Mouse (Mus musculus) liver, embryonic 13.5 days (tissue): Measurements from ENCODE around the gene Slamf9. TPM values are rescaled to one million over a fixed set of nuclear protein-coding genes. Genes with fewer than 3 reads are reported as not detected.
A peak's percentile ranks its signal among the peaks of the same experiment; 100 is the strongest.

Experiments used
- ATAC-seq: fragments of 200-750 bp; cut with Nextera tagmentation; 2 replicates; pipeline ENCODE4 v1.8.0; 2017; ENCODE audit warnings: low read depth, mild to moderate bottlenecking, moderate number of reproducible peaks, moderate library complexity
- DNase-seq: peaks from one replicate; pipeline ENCODE4 v3.0.0; 2022
- H3K27ac ChIP-seq: fragments of 300-500 bp; sonication (generic); 2 replicates; pipeline ENCODE4 v1.5.1; 2015; ENCODE audit warnings: moderate library complexity, mild to moderate bottlenecking, inconsistent platforms
- H3K27me3 ChIP-seq: fragments of 300-500 bp; sonication (generic); 2 replicates; pipeline ENCODE4 v1.6.1; 2015; ENCODE audit warnings: mild to moderate bottlenecking, inconsistent platforms
- H3K36me3 ChIP-seq: fragments of 300-500 bp; sonication (generic); 2 replicates; pipeline ENCODE4 v1.6.1; 2015; ENCODE audit warnings: mild to moderate bottlenecking, inconsistent platforms
- H3K4me1 ChIP-seq: fragments of 300-500 bp; sonication (generic); replicated peaks from 2 replicates; pipeline ENCODE4 v1.6.1; 2015; ENCODE audit warnings: inconsistent platforms
- H3K4me2 ChIP-seq: fragments of 300-500 bp; sonication (generic); 2 replicates; pipeline ENCODE4 v1.6.1; 2015; ENCODE audit warnings: inconsistent platforms, mild to moderate bottlenecking, moderate library complexity
- H3K4me3 ChIP-seq: fragments of 300-500 bp; sonication (generic); replicated peaks from 2 replicates; pipeline ENCODE4 v1.5.1; 2015; ENCODE audit warnings: mild to moderate bottlenecking, inconsistent platforms
- H3K9ac ChIP-seq: fragments of 300-500 bp; sonication (generic); 2 replicates; pipeline ENCODE4 v1.6.1; 2015; ENCODE audit warnings: mild to moderate bottlenecking, inconsistent platforms
- H3K9me3 ChIP-seq: fragments of 300-500 bp; sonication (generic); replicated peaks from 2 replicates; pipeline ENCODE4 v1.6.1; 2016; ENCODE audit warnings: inconsistent platforms
- WGBS: fragments of 180-500 bp; shearing (Covaris S2); methylation state at CpG from one replicate; pipeline ENCODE4 v1.1.7; 2015; ENCODE audit not compliant: insufficient replicate concordance; 5-methylcytosine and 5-hydroxymethylcytosine counted together
- polyA plus RNA-seq: library from polyadenylated mRNA; unstranded; fragments of >200 nt; fragmentation: Nextera tagmentation; extraction: Ambion mirVana; gene quantifications from 2 replicates; pipeline ENCODE4 v1.2.1, GENCODE M21; 2015

Slamf9 gene
- polyA plus RNA-seq, 1 experiment from 2014 or later, result 1.9 TPM

DNA sequence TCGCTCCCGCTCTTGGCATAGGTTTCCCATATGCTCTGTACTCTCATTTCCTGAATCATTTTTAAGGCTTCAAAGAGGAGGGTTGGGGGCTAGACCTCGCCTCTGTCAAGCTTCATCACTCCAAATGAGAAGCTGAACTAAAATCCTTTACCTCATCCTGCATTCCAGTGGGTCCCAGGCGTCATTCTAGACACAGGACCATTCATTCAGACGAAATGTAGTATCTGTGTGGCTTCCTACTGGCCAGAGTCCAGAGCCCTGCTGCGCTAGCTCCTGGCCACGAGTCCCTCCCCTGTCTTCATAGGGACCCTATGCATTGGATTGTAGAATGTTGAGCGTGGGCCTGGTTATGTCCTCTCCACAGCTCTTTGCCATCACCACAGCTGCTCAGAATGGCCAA lies 29.6 kb downstream of the Slamf9 start:
- 62% methylated on average over 8 of the region's 8 CpGs for WGBS
- DNase-seq (no peak), ATAC-seq (no peak)
- Histone ChIP-seq H3K4me2 (no peak overlapping the region), H3K27ac (no peak overlapping the region), H3K4me1 (peaks cover 70% of the 10 kb centered on the region), H3K9ac (no peak overlapping the region), H3K9me3 (no peaks in the 10 kb centered on the region), H3K36me3 (peaks cover 47% of the 10 kb centered on the region), H3K4me3 (no peak overlapping the region), H3K27me3 (peaks cover 13% of the 10 kb centered on the region)

DNA sequence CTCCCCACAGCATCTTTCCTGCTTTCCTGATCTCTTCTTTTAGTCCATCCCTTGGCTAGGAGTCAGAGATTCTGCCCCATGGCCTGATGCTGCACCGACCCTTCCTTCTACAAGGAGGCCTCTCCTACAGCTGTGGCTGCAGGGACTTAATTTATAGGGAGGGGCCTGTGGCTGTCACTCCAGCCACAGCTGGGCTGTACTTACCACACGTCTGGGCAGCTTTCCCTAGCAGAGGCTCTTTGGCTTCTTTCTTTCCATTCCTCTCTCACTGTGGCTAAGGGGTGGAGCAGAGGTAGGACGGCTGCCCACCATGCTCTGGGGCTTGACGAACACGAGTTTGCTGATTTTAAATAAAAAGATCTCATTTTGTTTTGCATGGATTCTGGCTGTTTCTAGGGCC lies 31.8 kb downstream of the Slamf9 start:
- H3K4me3 ChIP-seq, result no peak overlapping the region
- WGBS, result 50% methylated on average over 5 of the region's 5 CpGs

DNA sequence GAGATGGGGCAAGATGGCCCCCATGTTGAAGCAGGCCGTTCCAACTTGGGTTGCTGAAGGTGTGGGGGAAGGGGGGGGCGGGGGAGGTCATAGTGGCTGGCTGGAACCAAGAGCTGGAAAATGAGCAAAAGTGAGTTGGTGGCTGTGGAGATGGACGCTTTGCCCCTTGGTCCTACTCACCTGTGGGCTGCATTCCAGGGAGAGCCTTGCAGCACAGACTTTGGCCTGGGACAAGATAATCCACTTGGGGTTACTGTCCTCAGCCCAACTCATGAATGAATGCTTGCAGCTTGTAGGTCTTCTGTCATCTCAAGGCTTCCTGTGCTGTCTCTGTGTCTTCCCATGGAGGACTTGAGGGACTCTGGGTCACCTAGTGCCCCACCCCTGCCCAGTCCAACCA lies 32.5 kb downstream of the Slamf9 start:
- Histone ChIP-seq H3K9ac (no peak overlapping the region), H3K4me1 (peaks cover 76% of the 10 kb centered on the region), H3K27me3 (no peaks in the 10 kb centered on the region), H3K36me3 (peaks cover 47% of the 10 kb centered on the region), H3K27ac (no peak overlapping the region), H3K4me2 (no peak overlapping the region), H3K9me3 (no peaks in the 10 kb centered on the region), H3K4me3 (no peak overlapping the region)
- no peak for DNase-seq
- ATAC-seq, result no peak
- 71% methylated on average over 3 of the region's 3 CpGs for WGBS

More for the DNA sequence above, 31.8 kb downstream of the Slamf9 start:
- Histone ChIP-seq H3K9ac (no peak overlapping the region), H3K27ac (no peak overlapping the region), H3K4me2 (no peak overlapping the region), H3K36me3 (peaks cover 47% of the 10 kb centered on the region), H3K4me1 (peaks cover 76% of the 10 kb centered on the region), H3K9me3 (no peaks in the 10 kb centered on the region), H3K27me3 (no peaks in the 10 kb centered on the region; the same call in 1 of the 2 replicates)
- no peak for DNase-seq
- ATAC-seq, result no peak

DNA sequence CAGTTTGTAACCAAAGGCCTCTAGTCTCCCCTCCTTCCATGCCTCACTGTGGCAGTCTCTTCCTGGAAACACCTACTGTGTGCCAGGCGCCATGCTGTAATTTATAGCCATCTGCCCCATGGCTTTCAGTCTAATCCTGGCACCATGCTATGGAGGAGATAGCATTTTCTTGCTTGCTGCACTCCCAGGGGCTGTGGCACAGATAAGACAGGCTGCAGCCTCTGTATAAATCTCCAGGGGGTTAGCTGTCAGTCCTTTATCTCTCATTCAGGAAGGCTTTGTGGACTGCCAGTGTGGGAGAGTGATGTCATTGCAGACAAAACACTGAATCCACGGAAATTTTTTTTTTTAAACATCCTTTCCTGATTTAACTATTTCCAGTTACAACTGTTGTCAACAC lies 33.0 kb downstream of the Slamf9 start:
- ATAC-seq, result peak; percentile 47
- Histone ChIP-seq H3K9ac (no peak overlapping the region), H3K4me3 (no peak overlapping the region), H3K4me2 (no peak overlapping the region), H3K4me1 (peaks cover 76% of the 10 kb centered on the region), H3K36me3 (peaks cover 47% of the 10 kb centered on the region), H3K27ac (no peak overlapping the region), H3K9me3 (no peaks in the 10 kb centered on the region), H3K27me3 (no peaks in the 10 kb centered on the region)
- WGBS, result 10% methylated on average over 2 of the region's 2 CpGs
- no peak for DNase-seq

DNA sequence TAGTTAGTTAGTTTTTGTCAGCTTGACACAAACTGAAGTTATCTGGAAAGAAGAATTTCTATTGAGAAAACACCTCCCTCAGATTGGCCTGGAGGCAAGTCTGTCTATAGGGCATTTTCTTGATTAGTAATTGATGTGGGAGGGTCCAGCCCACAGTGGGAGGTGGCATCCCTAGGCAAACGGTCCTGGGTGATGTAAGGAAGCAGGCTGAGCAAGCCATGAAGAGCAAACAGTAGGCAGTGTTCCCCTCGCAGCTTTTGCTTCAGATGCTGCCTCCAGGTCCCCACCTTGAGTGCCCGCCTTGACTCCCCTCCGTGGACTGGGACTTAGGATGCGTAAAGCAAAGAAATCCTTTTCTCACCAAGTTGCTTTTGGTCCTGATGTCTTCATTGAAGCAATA lies 34.1 kb downstream of the Slamf9 start:
- H3K4me1 ChIP-seq, result peaks cover 78% of the 10 kb centered on the region

DNA sequence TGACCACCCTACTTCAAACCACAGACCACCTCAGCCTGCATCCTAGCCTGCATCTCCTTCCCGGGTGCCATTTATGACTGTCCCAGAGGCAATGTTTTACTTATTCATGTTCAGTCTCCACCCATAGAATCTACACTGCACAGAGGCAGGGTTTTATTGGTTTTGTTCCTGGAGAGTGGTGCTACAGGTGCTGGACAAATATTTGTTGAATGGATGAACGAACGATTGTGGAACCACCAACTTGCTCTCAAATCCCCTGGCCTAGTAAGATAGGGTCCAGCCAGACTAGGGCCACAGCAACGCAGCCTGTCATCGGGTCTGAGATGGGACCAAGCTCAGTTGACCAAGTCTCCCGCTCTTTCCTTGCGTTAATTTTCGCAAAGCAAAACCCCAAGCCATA lies 34.8 kb downstream of the Slamf9 start:
- peak; percentile 4; the same call in 1 of the 2 replicates for ATAC-seq
- H3K9ac ChIP-seq, result no peak overlapping the region
- WGBS, result 39% methylated on average over 8 of the region's 8 CpGs
- no peak overlapping the region; the same call in 1 of the 2 replicates for H3K27ac ChIP-seq
- H3K4me2 ChIP-seq, result peak overlapping the region; percentile 32; the same call in 1 of the 2 replicates
- H3K9me3 ChIP-seq, result no peaks in the 10 kb centered on the region
- no peaks in the 10 kb centered on the region for H3K27me3 ChIP-seq
- no peak for DNase-seq
- peaks cover 78% of the 10 kb centered on the region for H3K4me1 ChIP-seq
- no peak overlapping the region for H3K4me3 ChIP-seq
- peaks cover 37% of the 10 kb centered on the region for H3K36me3 ChIP-seq

More for the DNA sequence above, 34.1 kb downstream of the Slamf9 start:
- H3K27me3 ChIP-seq, result no peaks in the 10 kb centered on the region
- WGBS, result 69% methylated on average over 5 of the region's 5 CpGs
- no peak overlapping the region for H3K4me2 ChIP-seq
- H3K4me3 ChIP-seq, result no peak overlapping the region
- H3K36me3 ChIP-seq, result peaks cover 45% of the 10 kb centered on the region
- no peak for DNase-seq
- ATAC-seq, result no peak
- no peak overlapping the region for H3K27ac ChIP-seq
- H3K9me3 ChIP-seq, result no peaks in the 10 kb centered on the region
- no peak overlapping the region for H3K9ac ChIP-seq

DNA sequence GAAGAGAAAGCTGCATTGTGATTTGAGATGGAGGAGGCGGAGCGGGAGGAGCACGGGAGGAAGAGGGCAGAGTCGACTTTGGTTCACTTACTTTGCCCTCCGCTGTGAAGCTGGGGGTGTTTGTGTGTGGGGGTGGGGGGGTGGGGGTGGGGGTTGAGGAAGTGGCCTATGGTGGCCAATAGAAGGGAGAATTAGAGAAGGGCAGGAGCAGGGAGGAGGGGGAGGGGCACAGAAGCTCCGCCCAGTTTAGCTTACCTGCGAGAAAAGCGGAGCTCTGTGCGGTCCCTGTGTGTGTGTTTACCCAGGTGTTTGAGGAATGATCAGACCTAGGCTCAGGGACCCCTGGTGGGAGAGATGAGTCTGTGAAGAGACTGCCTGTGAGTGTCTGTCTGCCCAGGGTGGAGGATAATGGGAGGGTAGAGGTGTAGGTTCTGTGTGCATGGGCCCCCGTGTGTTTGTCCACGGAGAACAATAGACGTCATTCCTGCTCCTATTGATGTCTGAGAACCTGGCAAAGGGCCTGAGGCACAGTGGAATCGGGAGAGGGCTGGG lies 35.3 kb downstream of the Slamf9 start:
- H3K4me1 ChIP-seq, result peaks cover 83% of the 10 kb centered on the region
- ATAC-seq (peak; percentile 15; the same call in 1 of the 2 replicates), DNase-seq (no peak)
- no peaks in the 10 kb centered on the region for H3K9me3 ChIP-seq
- no peak overlapping the region for H3K9ac ChIP-seq
- H3K4me3 ChIP-seq, result no peak overlapping the region
- H3K27me3 ChIP-seq, result no peaks in the 10 kb centered on the region
- peaks cover 32% of the 10 kb centered on the region for H3K36me3 ChIP-seq
- no peak overlapping the region; the same call in 1 of the 2 replicates for H3K27ac ChIP-seq
- H3K4me2 ChIP-seq, result peak overlapping the region; percentile 32; the same call in 1 of the 2 replicates
- WGBS, result 36% methylated on average over 13 of the region's 13 CpGs

DNA sequence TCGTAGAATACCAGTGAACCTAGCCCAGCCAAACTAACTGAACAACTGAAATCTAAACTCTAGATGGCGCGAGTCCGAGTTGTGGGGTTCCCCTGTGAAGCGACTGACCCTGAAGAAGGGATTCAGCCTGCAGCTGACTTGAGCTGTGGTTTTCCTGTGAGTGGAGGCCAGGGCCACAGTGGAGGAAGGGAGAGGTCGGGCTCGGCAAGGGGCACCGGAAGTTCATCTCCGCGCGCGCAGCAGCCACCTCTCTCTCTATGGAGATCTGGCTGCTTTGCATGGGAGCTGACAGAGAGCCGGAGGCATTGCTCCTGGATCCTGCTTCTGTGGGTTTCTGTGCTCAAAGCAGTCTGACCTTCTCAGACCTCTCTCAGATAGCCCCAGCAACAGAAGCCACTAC lies 37.8 kb downstream of the Slamf9 start:
- peak overlapping the region; percentile 21 for H3K4me3 ChIP-seq
- H3K9ac ChIP-seq, result no peak overlapping the region
- H3K36me3 ChIP-seq, result peaks cover 8% of the 10 kb centered on the region; the same call in 1 of the 2 replicates
- H3K27me3 ChIP-seq, result no peaks in the 10 kb centered on the region
- H3K4me2 ChIP-seq, result peak overlapping the region; percentile 51
- no peak for DNase-seq
- H3K9me3 ChIP-seq, result no peaks in the 10 kb centered on the region
- 3% methylated on average over 13 of the region's 13 CpGs for WGBS
- peak overlapping the region; percentile 69 for H3K27ac ChIP-seq
- ATAC-seq, result peak; percentile 42
- peaks cover 70% of the 10 kb centered on the region for H3K4me1 ChIP-seq

DNA sequence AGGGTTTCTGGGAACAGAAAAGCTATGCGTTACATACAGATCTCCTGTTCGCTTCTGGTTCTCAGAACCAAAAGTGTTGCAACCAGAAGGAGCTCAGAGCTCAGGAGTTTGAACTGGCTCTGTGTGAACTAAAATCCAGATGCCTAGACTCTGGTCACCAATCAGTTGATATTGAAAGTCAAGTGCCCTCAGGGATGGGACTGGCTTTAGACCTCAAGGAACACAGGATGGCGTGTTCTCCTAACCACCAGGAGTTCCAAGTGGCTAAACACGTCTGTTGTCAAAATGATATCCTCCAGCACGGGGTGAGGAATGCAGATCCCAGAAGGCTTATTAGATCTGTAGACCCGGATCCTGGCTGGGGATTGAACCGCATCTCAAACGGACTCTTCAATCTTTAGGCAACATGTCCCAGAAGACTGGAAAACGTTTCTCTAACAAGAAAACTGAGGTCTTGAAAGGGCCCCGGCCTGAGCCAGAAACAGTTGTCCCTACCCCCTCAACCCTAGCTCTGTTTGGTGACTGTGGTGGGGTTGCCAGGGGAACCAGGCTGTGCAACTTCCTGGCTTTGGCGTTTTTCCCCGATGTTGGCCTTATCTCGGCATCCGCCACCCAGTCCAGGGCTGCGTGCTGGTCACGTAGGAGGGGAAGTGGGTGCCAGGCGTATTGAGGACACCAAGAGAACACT lies 38.5 kb downstream of the Slamf9 start:
- ATAC-seq, result peak; percentile 66
- Histone ChIP-seq H3K9ac (no peak overlapping the region), H3K9me3 (no peaks in the 10 kb centered on the region), H3K4me1 (peaks cover 63% of the 10 kb centered on the region), H3K27me3 (no peaks in the 10 kb centered on the region), H3K4me2 (peak overlapping the region; percentile 51), H3K4me3 (peak overlapping the region; percentile 21), H3K27ac (peak overlapping the region; percentile 69), H3K36me3 (0 out of 2 replicates have a peak, but pooled peaks cover 3% of the 10 kb centered on the region)
- peak; percentile 34 for DNase-seq
- WGBS, result 9% methylated on average over 17 of the region's 17 CpGs

DNA sequence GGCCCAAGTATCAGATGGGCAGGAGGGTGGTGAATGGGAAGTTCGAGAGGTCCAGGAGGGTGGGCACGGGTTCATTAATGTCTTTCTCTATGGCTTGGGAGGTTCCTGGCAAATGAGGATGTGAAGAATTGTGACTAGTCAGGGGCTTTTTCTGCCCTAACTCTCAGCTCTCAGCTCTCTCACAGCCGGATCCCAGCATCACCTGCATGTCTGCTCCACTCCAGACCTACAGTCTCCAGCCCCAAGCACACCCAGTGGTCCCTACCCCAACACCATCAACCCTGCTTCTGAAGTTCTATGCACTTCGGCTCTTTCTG lies 39.0 kb downstream of the Slamf9 start:
- no peaks in the 10 kb centered on the region for H3K27me3 ChIP-seq
- 20% methylated on average over 4 of the region's 4 CpGs for WGBS
- peaks cover 58% of the 10 kb centered on the region for H3K4me1 ChIP-seq
- no peak overlapping the region for H3K9ac ChIP-seq
- H3K4me2 ChIP-seq, result peak overlapping the region; percentile 51
- peak overlapping the region; percentile 69 for H3K27ac ChIP-seq
- H3K36me3 ChIP-seq, result no peaks in the 10 kb centered on the region
- 0 out of 2 replicates have a peak overlapping the region, but pooled peaks have one; percentile 21 for H3K4me3 ChIP-seq
- H3K9me3 ChIP-seq, result no peaks in the 10 kb centered on the region
- no peak for DNase-seq
- ATAC-seq, result no peak

DNA sequence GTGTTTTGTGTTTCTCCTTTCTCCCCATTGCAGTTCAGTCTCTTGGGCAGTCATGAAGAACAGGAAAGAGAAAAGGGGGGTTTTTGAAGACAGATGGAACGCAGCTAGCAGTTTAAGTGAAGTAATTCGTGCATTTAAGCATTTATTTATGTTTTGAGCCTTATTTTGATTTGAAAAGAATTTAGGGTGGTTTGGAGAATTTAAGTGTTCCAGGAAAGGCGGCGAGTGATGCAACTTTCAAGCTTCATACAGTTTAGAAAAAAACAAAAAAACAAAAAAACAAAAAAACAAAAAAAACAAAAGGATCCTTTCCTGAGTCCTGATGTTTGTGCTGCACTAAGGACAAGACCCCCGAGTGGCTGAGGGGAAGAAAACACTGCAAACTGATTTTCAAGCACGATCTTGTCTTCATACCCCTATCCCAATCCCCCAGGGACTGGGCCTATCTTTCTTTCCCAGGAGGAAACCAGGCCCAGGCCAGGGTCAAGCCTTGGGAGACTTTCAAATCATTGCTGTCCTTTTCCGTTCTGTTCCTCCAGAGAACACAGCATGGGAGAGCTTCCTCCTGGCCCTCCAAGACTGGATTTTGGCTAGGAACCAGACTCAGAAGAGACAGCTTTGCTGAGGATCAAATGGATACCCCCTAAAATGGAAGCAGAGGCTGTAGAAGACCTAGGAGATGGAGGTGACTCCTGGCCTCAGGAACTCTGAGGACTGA lies 39.6 kb downstream of the Slamf9 start:
- Histone ChIP-seq H3K4me3 (no peak overlapping the region), H3K4me2 (no peak overlapping the region; the same call in 1 of the 2 replicates), H3K27me3 (no peaks in the 10 kb centered on the region), H3K9me3 (no peaks in the 10 kb centered on the region), H3K27ac (peak overlapping the region; percentile 69), H3K4me1 (peaks cover 52% of the 10 kb centered on the region), H3K9ac (no peak overlapping the region), H3K36me3 (no peaks in the 10 kb centered on the region)
- no peak for ATAC-seq
- WGBS, result 35% methylated on average over 7 of the region's 7 CpGs
- no peak for DNase-seq
